Mouse (Mus musculus): ENCODE results near the gene Ptp4a2.
A peak's percentile ranks its signal among the peaks of the same experiment; 100 is the strongest.

Ptp4a2 gene

GRCm38 (mm10) chr4:129803368-129803767, 7.7 kb upstream of the Ptp4a2 start:
- DNase-seq: no peak

- DNase-seq: no peak
These were observed 6.0 kb upstream of the Ptp4a2 start for GRCm38 (mm10) chr4:129805059-129805458.

- DNase-seq: no peak
These were observed 818 bp downstream of the Ptp4a2 start for GRCm38 (mm10) chr4:129811605-129812468.

- no peak for DNase-seq
These were observed 6.6 kb downstream of the Ptp4a2 start for GRCm38 (mm10) chr4:129817591-129817990.

- peak; percentile 60 for DNase-seq
These were observed 7.6 kb downstream of the Ptp4a2 start for GRCm38 (mm10) chr4:129818506-129819195.

GRCm38 (mm10) chr4:129819712-129820336, 8.8 kb downstream of the Ptp4a2 start:
- peak; percentile 99 for DNase-seq

- DNase-seq: peak; percentile 80
These were observed 9.5 kb downstream of the Ptp4a2 start for GRCm38 (mm10) chr4:129820417-129821086.

- DNase-seq: peak; percentile 49
These were observed 10.1 kb downstream of the Ptp4a2 start for GRCm38 (mm10) chr4:129821087-129821616.

GRCm38 (mm10) chr4:129822324-129822723, 11.3 kb downstream of the Ptp4a2 start:
- no peak for DNase-seq

- no peak for DNase-seq
These were observed 12.3 kb downstream of the Ptp4a2 start for GRCm38 (mm10) chr4:129823216-129823810.

GRCm38 (mm10) chr4:129827611-129828010, 16.6 kb downstream of the Ptp4a2 start:
- no peak for DNase-seq

- DNase-seq: peak; percentile 51
These were observed 17.1 kb downstream of the Ptp4a2 start for GRCm38 (mm10) chr4:129828081-129828480.

- DNase-seq: no peak
These were observed 18.8 kb downstream of the Ptp4a2 start for GRCm38 (mm10) chr4:129829799-129830198.

- DNase-seq: no peak
These were observed 19.4 kb downstream of the Ptp4a2 start for GRCm38 (mm10) chr4:129830343-129830944.

GRCm38 (mm10) chr4:129834581-129834980, 23.6 kb downstream of the Ptp4a2 start:
- peak; percentile 26 for DNase-seq

GRCm38 (mm10) chr4:129835296-129835695, 24.3 kb downstream of the Ptp4a2 start:
- DNase-seq: no peak

GRCm38 (mm10) chr4:129839866-129840555, 29.0 kb downstream of the Ptp4a2 start:
- DNase-seq: no peak

- DNase-seq: peak; percentile 30
These were observed 35.8 kb downstream of the Ptp4a2 start for GRCm38 (mm10) chr4:129846823-129847222.

- DNase-seq: no peak
These were observed 39.5 kb downstream of the Ptp4a2 start for GRCm38 (mm10) chr4:129850491-129850890.

GRCm38 (mm10) chr4:129851861-129852260, 40.8 kb downstream of the Ptp4a2 start:
- no peak for DNase-seq

GRCm38 (mm10) chr4:129853053-129853452, 42.0 kb downstream of the Ptp4a2 start:
- no peak for DNase-seq

All from lung, postnatal 36 days (tissue).